Mouse (Mus musculus): Measurements from ENCODE around the gene Foxn3. TPM values are rescaled to one million over a fixed set of nuclear protein-coding genes. Genes with fewer than 3 reads are reported as not detected.

Foxn3 gene
- polyA plus RNA-seq, 1 experiment from 2014 or later: 63.5 TPM

DNA sequence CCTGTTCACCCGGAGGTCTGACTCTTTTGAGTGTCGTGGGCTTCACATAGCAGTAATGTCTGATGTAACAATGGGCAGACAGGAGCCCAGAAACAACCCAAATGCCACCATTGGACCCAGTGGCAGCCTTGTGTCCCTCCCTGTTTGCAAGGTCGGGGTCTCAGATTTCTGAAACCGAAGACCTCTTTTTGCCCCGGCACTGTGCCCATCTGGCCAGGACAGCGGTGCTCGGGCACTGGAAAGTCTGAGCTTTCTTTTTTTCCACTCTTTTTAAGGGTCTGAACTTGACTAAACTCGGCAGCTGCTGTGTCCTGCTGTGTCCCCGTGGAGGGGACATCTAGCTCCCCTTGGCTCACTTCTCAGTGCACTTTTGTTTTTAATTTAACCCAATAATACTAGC is 109.0 kb downstream of the Foxn3 start:
- ATAC-seq (ENCODE audit: borderline replicate concordance, extremely low read depth, low FRiP score, low TSS enrichment): no peak
- WGBS: 72% methylated on average over 9 of the region's 9 CpGs
- no peak overlapping the region for H3K9ac ChIP-seq

DNA sequence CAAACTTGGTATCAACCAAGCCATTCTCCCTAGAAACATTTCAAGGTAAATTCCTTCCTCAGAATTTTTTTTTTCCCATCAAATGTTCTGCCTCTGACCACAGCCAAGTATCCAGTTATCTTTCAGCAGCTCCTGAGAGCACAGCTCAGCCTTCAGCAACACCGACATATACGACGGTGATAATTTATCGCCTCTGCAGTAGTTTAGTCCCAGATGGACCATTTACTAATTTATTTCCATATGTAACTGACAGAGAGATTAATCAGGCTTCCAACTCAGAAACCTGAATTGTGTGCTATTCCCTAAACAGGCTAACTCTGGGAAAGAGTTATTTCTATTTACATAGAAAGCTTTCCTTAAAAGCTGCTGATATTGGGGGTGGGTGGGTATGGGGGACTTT is 109.6 kb downstream of the Foxn3 start:
- WGBS: 54% methylated on average over 4 of the region's 4 CpGs
- no peak overlapping the region for H3K27ac ChIP-seq
- no peak overlapping the region for H3K4me2 ChIP-seq
- H3K4me3 ChIP-seq: no peak overlapping the region
- H3K4me1 ChIP-seq: peaks cover 17% of the 10 kb centered on the region
- no peaks in the 10 kb centered on the region for H3K9me3 ChIP-seq
- H3K27me3 ChIP-seq: no peaks in the 10 kb centered on the region
- ATAC-seq (ENCODE audit: borderline replicate concordance, extremely low read depth, low FRiP score, low TSS enrichment): no peak
- no peak overlapping the region for H3K9ac ChIP-seq
- H3K36me3 ChIP-seq: no peaks in the 10 kb centered on the region

More for the DNA sequence above, 109.0 kb downstream of the Foxn3 start:
- no peak overlapping the region for H3K4me2 ChIP-seq
- H3K36me3 ChIP-seq: no peaks in the 10 kb centered on the region
- H3K27me3 ChIP-seq: no peaks in the 10 kb centered on the region
- H3K4me3 ChIP-seq: no peak overlapping the region
- no peaks in the 10 kb centered on the region for H3K9me3 ChIP-seq
- H3K27ac ChIP-seq: no peak overlapping the region
- H3K4me1 ChIP-seq: peaks cover 17% of the 10 kb centered on the region

DNA sequence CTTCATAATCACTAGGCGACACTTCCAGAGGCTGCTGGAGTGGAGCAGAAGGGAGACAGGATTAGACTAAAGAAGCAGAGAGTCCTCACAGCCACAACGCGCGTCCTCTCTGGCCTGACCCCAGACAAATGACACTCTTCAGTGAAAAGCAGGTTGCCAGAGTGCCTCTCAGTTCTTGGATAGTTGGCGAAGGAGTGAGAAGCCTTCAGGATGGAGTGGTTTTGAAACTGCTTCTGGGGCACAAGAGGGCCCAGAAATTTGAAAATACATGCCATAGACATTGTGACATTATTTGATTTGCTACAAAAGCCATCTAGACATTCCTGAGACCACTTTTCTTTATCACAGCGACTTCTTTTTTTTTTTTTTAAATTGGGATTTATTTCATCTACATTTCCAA is 113.3 kb downstream of the Foxn3 start:
- no peaks in the 10 kb centered on the region for H3K36me3 ChIP-seq
- H3K27me3 ChIP-seq: no peaks in the 10 kb centered on the region
- H3K9me3 ChIP-seq: no peaks in the 10 kb centered on the region
- no peak overlapping the region for H3K4me2 ChIP-seq
- 75% methylated on average over 6 of the region's 6 CpGs for WGBS
- no peak for ATAC-seq (ENCODE audit: borderline replicate concordance, extremely low read depth, low FRiP score, low TSS enrichment)
- H3K4me3 ChIP-seq: no peak overlapping the region
- no peak overlapping the region; the same call in 1 of the 2 replicates for H3K27ac ChIP-seq
- H3K9ac ChIP-seq: no peak overlapping the region
- H3K4me1 ChIP-seq: 0 out of 2 replicates have a peak, but pooled peaks cover 3% of the 10 kb centered on the region

DNA sequence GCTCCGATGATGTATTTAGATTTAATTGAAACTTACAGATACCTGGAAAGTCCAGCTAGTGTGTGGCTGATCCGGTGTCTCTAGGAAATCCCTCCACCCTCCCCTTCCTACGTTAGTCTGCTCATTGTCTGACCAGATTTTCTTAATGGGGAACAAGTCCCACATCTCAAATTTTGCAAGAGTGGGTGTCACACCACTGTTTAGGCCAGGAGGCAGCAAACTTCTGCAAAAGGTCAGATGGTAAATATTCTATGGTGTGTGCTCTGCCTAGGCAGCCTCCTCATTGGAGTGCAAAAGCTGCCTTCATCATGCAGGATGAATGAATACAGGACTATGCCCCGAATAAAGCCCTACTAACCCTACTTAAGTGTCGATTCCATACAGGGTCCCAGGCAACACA is 115.6 kb downstream of the Foxn3 start:
- Histone ChIP-seq H3K9ac (no peak overlapping the region), H3K36me3 (no peaks in the 10 kb centered on the region), H3K27me3 (no peaks in the 10 kb centered on the region), H3K27ac (no peak overlapping the region), H3K9me3 (no peaks in the 10 kb centered on the region), H3K4me2 (no peak overlapping the region), H3K4me1 (0 out of 2 replicates have a peak, but pooled peaks cover 3% of the 10 kb centered on the region), H3K4me3 (no peak overlapping the region)
- no peak for ATAC-seq (ENCODE audit: borderline replicate concordance, extremely low read depth, low FRiP score, low TSS enrichment)
- WGBS: 91% methylated on average over 5 of the region's 5 CpGs

DNA sequence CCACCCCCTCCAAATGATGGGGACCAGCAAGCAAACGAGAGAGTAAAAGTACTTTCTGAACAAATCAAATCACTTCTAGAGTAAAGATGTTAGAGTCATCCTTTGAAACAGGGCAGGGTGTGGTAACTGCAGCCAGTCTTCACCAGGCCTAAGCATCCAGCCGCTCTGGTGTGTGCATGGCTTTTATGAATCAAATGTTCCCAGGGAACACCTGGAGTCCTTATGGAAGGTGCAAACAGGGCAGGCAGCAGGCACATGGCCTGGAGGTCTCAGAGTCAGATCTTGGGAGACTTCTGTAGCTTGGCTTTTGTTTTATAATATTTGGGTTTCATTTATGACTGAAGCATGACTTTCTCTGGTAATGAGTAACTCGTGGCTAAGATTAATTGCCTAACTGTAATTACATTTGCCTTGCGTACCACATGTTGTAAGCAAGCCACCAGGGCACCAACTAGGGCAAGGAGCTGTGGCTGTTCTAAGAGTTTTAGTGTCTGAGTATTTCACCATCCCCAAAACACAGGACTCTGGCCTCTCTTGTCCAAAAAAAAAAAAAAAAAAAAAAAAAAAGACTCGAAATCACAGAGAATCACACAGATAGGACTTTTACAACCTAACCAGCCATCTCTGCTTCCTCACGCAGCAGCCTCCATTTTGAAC is 118.2 kb downstream of the Foxn3 start:
- ATAC-seq (ENCODE audit: borderline replicate concordance, extremely low read depth, low FRiP score, low TSS enrichment): no peak
- no peaks in the 10 kb centered on the region for H3K27me3 ChIP-seq
- H3K4me3 ChIP-seq: no peak overlapping the region
- H3K4me1 ChIP-seq: 0 out of 2 replicates have a peak, but pooled peaks cover 3% of the 10 kb centered on the region
- 82% methylated on average over 6 of the region's 6 CpGs for WGBS
- H3K4me2 ChIP-seq: no peak overlapping the region
- no peaks in the 10 kb centered on the region for H3K36me3 ChIP-seq
- no peak overlapping the region for H3K9ac ChIP-seq
- H3K9me3 ChIP-seq: no peaks in the 10 kb centered on the region
- no peak overlapping the region for H3K27ac ChIP-seq

DNA sequence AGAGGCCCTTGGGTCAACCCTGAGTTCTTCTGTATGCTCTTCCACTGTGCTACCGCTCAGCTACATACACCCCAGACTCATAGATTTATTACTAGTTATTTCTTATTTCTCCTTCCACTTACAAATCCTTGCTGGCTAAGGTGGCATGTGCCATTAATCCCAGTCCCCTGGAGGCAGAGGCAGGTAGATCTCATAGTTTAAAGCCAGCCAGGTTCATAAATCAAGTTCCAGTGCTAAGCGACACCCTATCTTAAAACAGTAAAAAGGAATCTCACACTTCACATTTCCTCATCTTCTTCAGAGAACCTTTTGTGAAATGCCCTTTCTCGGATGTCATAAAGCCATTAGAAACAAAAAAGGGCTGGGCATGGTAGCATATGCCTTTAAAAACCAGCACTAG is 120.6 kb downstream of the Foxn3 start:
- no peaks in the 10 kb centered on the region for H3K4me1 ChIP-seq
- WGBS: 94% methylated on average over 3 of the region's 3 CpGs
- no peak for ATAC-seq (ENCODE audit: borderline replicate concordance, extremely low read depth, low FRiP score, low TSS enrichment)

DNA sequence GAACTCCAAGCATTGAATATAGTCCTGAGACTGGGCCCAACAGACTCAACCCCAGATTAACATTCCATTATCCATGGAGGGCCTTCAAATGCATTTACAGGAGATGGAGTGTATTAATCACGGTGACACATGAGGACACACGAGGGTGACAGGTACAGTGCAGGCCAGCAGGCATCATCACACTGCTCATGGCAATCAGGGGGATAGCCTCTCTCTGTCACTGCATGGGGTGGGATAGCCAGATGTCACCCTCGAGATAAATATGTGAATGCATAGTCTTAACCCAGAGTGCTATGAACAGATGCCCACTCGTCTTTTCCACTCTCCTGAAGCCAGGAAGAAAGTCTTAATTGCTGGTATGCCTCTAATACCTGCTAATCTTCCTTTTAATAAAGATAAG is 122.4 kb downstream of the Foxn3 start:
- Histone ChIP-seq H3K4me3 (no peak overlapping the region), H3K9me3 (no peaks in the 10 kb centered on the region), H3K9ac (no peak overlapping the region), H3K36me3 (no peaks in the 10 kb centered on the region), H3K4me1 (no peaks in the 10 kb centered on the region), H3K27me3 (no peaks in the 10 kb centered on the region), H3K27ac (no peak overlapping the region), H3K4me2 (no peak overlapping the region)
- ATAC-seq (ENCODE audit: borderline replicate concordance, extremely low read depth, low FRiP score, low TSS enrichment): no peak
- 74% methylated on average over 4 of the region's 4 CpGs for WGBS

More for the DNA sequence above, 120.6 kb downstream of the Foxn3 start:
- Histone ChIP-seq H3K9ac (no peak overlapping the region), H3K4me3 (no peak overlapping the region), H3K9me3 (no peaks in the 10 kb centered on the region), H3K4me2 (no peak overlapping the region), H3K27me3 (no peaks in the 10 kb centered on the region), H3K36me3 (no peaks in the 10 kb centered on the region), H3K27ac (no peak overlapping the region)

DNA sequence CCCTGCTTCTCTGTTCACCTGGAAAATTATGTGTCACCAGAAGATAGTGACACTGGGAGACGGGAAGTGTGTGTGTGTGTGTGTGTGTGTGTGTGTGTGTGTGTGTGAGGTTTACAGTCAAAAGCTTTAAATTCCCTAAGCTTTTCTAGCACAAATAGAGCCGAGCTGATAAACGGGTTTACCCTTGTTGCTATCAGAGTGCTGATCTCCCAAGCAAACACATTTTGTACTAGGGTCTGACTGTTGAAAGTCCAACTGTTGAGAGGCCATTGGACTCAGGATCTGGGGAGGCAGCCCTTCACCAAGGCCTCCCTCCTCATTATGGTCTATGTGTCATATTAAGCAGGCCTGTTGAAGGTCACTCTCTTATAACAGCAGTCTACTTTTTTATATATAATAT is 123.4 kb downstream of the Foxn3 start:
- H3K9ac ChIP-seq: no peak overlapping the region
- no peaks in the 10 kb centered on the region for H3K9me3 ChIP-seq
- H3K4me3 ChIP-seq: no peak overlapping the region
- ATAC-seq (ENCODE audit: borderline replicate concordance, extremely low read depth, low FRiP score, low TSS enrichment): no peak
- H3K27ac ChIP-seq: no peak overlapping the region
- 39% methylated on average over 3 of the region's 3 CpGs for WGBS
- no peaks in the 10 kb centered on the region for H3K4me1 ChIP-seq
- H3K27me3 ChIP-seq: no peaks in the 10 kb centered on the region
- H3K36me3 ChIP-seq: no peaks in the 10 kb centered on the region
- H3K4me2 ChIP-seq: no peak overlapping the region

DNA sequence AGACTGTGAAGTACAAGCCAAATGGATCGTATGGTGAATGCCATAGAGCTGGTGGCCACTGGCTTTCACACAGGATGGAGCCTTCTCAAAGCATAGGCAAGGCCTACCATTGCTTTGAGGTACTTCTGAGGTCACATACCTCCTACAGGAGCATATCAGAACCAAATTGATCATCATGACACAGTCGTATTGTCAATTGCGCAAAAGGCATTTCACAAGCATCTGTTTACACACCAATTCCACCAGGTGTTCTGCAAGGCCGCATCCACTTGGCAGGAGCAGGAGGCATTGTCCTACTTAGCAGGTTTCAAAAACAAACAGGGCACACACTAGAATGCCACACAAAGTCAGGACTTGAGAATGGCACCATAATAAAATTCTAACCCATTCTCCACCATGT is 128.2 kb downstream of the Foxn3 start:
- Histone ChIP-seq H3K27me3 (no peaks in the 10 kb centered on the region), H3K9me3 (no peaks in the 10 kb centered on the region), H3K4me2 (no peak overlapping the region), H3K36me3 (no peaks in the 10 kb centered on the region), H3K4me3 (no peak overlapping the region), H3K27ac (no peak overlapping the region), H3K4me1 (no peaks in the 10 kb centered on the region), H3K9ac (no peak overlapping the region)
- 89% methylated on average over 4 of the region's 4 CpGs for WGBS
- ATAC-seq (ENCODE audit: borderline replicate concordance, extremely low read depth, low FRiP score, low TSS enrichment): no peak

DNA sequence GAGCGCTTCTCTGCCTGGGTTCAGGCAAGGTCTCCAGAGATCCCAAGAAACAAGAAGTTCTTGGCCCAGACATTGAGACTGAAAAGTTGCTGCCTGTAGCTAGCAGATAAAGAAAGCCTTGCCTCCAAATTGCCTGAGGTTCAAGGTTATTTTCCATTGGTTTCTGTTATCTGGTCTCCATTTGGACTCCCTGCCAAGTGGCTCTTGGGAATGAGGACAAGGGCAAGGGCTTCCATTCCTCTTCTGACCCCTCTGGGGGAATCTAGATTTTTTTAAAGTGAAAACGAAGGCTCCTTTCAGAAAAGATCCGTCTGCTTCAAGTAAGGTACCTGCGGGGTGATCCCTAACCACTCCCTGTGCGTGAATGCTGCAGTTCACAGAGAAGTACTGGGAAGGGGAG is 130.0 kb downstream of the Foxn3 start:
- 78% methylated on average over 5 of the region's 5 CpGs for WGBS
- Histone ChIP-seq H3K27ac (no peak overlapping the region), H3K4me3 (no peak overlapping the region), H3K4me1 (no peaks in the 10 kb centered on the region), H3K36me3 (no peaks in the 10 kb centered on the region), H3K27me3 (no peaks in the 10 kb centered on the region), H3K9ac (no peak overlapping the region), H3K4me2 (no peak overlapping the region), H3K9me3 (no peaks in the 10 kb centered on the region)
- ATAC-seq (ENCODE audit: borderline replicate concordance, extremely low read depth, low FRiP score, low TSS enrichment): no peak

DNA sequence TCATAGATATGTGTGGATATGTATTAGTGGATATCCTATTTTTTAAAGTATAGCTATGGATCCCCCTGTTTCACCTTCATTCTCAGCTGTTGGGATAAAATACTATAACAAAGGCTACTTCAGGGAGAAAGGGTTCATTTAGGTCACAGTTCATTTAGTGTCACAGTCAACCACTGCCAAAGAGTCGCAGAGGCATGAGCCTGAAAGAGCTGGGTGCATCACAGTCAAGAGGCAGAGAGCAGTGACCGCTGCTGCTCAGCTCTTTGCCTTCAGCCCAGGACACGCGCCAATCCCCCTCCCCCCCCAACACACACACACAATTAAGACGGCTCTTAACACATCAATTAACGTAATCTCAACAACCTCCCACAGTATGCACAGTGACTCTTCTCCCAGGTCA is 131.8 kb downstream of the Foxn3 start:
- WGBS: 86% methylated on average over 6 of the region's 6 CpGs
- no peak overlapping the region for H3K4me3 ChIP-seq
- ATAC-seq (ENCODE audit: borderline replicate concordance, extremely low read depth, low FRiP score, low TSS enrichment): no peak
- H3K27ac ChIP-seq: no peak overlapping the region
- H3K4me1 ChIP-seq: no peaks in the 10 kb centered on the region
- no peaks in the 10 kb centered on the region for H3K36me3 ChIP-seq
- H3K9me3 ChIP-seq: no peaks in the 10 kb centered on the region
- no peak overlapping the region for H3K4me2 ChIP-seq
- H3K9ac ChIP-seq: no peak overlapping the region
- H3K27me3 ChIP-seq: no peaks in the 10 kb centered on the region

DNA sequence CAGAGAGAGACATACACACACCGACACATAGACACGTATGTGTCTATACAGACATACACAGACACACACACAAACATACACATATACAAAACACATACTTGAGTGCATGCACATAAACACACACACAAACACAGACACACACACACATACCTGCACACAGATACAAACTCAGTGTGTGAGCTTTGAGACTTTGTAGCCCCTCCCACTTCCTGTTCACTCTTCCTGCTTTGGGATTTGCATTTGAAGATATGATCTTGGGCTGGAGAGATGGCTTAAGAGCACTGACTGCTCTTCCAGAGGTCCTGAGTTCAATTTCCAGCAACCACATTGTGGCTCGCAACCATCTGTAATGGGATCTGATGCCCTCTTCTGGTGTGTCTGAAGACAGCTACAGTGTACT is 132.4 kb downstream of the Foxn3 start:
- WGBS: 97% methylated on average over 3 of the region's 3 CpGs
- H3K4me3 ChIP-seq: no peak overlapping the region

DNA sequence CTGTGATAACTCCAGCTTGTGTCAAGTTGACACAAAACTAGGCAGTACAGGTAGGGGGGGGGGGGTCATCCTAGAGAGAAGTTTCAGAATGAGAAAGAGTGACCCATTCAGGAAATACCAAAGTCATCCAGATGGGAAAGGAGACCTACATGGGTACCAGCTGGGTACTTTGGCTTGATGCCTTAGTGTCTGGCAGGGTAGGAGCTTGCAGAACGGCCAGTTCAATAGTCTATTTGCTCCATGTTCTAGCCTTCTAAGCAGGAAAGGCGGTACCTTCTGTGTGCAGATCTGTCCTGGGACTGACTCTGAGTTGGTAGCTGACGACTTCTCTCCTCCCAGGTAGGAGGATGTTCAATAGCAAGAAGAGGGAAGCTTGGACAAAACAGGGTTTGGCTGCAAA is 134.3 kb downstream of the Foxn3 start:
- 83% methylated on average over 3 of the region's 3 CpGs for whole genome bisulfite sequencing
- Histone ChIP-seq H3K9ac (no peak overlapping the region), H3K9me3 (no peaks in the 10 kb centered on the region), H3K36me3 (no peaks in the 10 kb centered on the region), H3K4me2 (no peak overlapping the region), H3K4me3 (no peak overlapping the region), H3K4me1 (no peaks in the 10 kb centered on the region), H3K27ac (no peak overlapping the region), H3K27me3 (no peaks in the 10 kb centered on the region)
- no peak for ATAC-seq (ENCODE audit: borderline replicate concordance, extremely low read depth, low FRiP score, low TSS enrichment)

More for the DNA sequence above, 132.4 kb downstream of the Foxn3 start:
- Histone ChIP-seq H3K9ac (no peak overlapping the region), H3K36me3 (no peaks in the 10 kb centered on the region), H3K27ac (no peak overlapping the region), H3K4me2 (no peak overlapping the region), H3K4me1 (no peaks in the 10 kb centered on the region), H3K27me3 (no peaks in the 10 kb centered on the region), H3K9me3 (no peaks in the 10 kb centered on the region)
- ATAC-seq (ENCODE audit: borderline replicate concordance, extremely low read depth, low FRiP score, low TSS enrichment): no peak

All from lung, embryonic 15.5 days (tissue).